Mouse (Mus musculus): ENCODE results near the gene Ccl5. TPM values are rescaled to one million over a fixed set of nuclear protein-coding genes. Genes with fewer than 3 reads are reported as not detected.
"Not testable (repeated sequence)": the region's sequence is repeated elsewhere in the genome, so short reads cannot be mapped to it uniquely, and the experiment has no call there.

The Ccl5 gene
- polyA plus RNA-seq, 1 experiment = 4.0 TPM

GRCm38 (mm10) chr11:83557074-83557473 lies 26.8 kb upstream of the Ccl5 start:
- Histone ChIP-seq H3K4me1 (ENCODE audit: control insufficient read depth, insufficient read depth, insufficient read length, low read length) (no peaks in the 10 kb centered on the region), H3K4me3 (ENCODE audit: insufficient read depth, low read depth, low read length) (no peak overlapping the region), H3K27ac (replicated peaks; ENCODE audit: low read depth, low read length) (no peak overlapping the region)

- Histone ChIP-seq H3K4me3 (ENCODE audit: insufficient read depth, low read depth, low read length) (no peak overlapping the region), H3K4me1 (ENCODE audit: control insufficient read depth, insufficient read depth, insufficient read length, low read length) (no peaks in the 10 kb centered on the region), H3K27ac (replicated peaks; ENCODE audit: low read depth, low read length) (no peak overlapping the region)
Observed at GRCm38 (mm10) chr11:83556085-83556781, 25.9 kb upstream of the Ccl5 start.

GRCm38 (mm10) chr11:83551668-83552067 lies 21.4 kb upstream of the Ccl5 start:
- Histone ChIP-seq H3K4me3 (ENCODE audit: insufficient read depth, low read depth, low read length) (no peak overlapping the region), H3K4me1 (ENCODE audit: control insufficient read depth, insufficient read depth, insufficient read length, low read length) (no peaks in the 10 kb centered on the region), H3K27ac (replicated peaks; ENCODE audit: low read depth, low read length) (no peak overlapping the region)

GRCm38 (mm10) chr11:83551037-83551436 lies 20.7 kb upstream of the Ccl5 start:
- H3K4me1 ChIP-seq (ENCODE audit: control insufficient read depth, insufficient read depth, insufficient read length, low read length); H3K27ac ChIP-seq (replicated peaks; ENCODE audit: low read depth, low read length); H3K4me3 ChIP-seq (ENCODE audit: insufficient read depth, low read depth, low read length): not testable (repeated sequence)

- H3K4me1 ChIP-seq (ENCODE audit: control insufficient read depth, insufficient read depth, insufficient read length, low read length) = no peaks in the 10 kb centered on the region
- H3K27ac ChIP-seq (replicated peaks; ENCODE audit: low read depth, low read length) = no peak overlapping the region
- H3K4me3 ChIP-seq (ENCODE audit: insufficient read depth, low read depth, low read length) = no peak overlapping the region
Observed at GRCm38 (mm10) chr11:83550186-83550632, 19.9 kb upstream of the Ccl5 start.

- no peaks in the 10 kb centered on the region for H3K4me1 ChIP-seq (ENCODE audit: control insufficient read depth, insufficient read depth, insufficient read length, low read length)
- no peak overlapping the region for H3K27ac ChIP-seq (replicated peaks; ENCODE audit: low read depth, low read length)
- no peak overlapping the region for H3K4me3 ChIP-seq (ENCODE audit: insufficient read depth, low read depth, low read length)
Observed at GRCm38 (mm10) chr11:83544214-83544613, 13.9 kb upstream of the Ccl5 start.

GRCm38 (mm10) chr11:83541415-83541814 lies 11.1 kb upstream of the Ccl5 start:
- no peak overlapping the region for H3K4me3 ChIP-seq (ENCODE audit: insufficient read depth, low read depth, low read length)
- H3K27ac ChIP-seq (replicated peaks; ENCODE audit: low read depth, low read length) = no peak overlapping the region
- no peaks in the 10 kb centered on the region for H3K4me1 ChIP-seq (ENCODE audit: control insufficient read depth, insufficient read depth, insufficient read length, low read length)

GRCm38 (mm10) chr11:83540931-83541330 lies 10.6 kb upstream of the Ccl5 start:
- H3K4me3 ChIP-seq (ENCODE audit: insufficient read depth, low read depth, low read length) = no peak overlapping the region
- no peaks in the 10 kb centered on the region for H3K4me1 ChIP-seq (ENCODE audit: control insufficient read depth, insufficient read depth, insufficient read length, low read length)

GRCm38 (mm10) chr11:83538705-83539314 lies 8.5 kb upstream of the Ccl5 start:
- Histone ChIP-seq H3K4me1 (ENCODE audit: control insufficient read depth, insufficient read depth, insufficient read length, low read length) (peaks cover 5% of the 10 kb centered on the region; the same call in 1 of the 2 replicates), H3K4me3 (ENCODE audit: insufficient read depth, low read depth, low read length) (no peak overlapping the region), H3K27ac (replicated peaks; ENCODE audit: low read depth, low read length) (no peak overlapping the region)

More at GRCm38 (mm10) chr11:83540931-83541330, 10.6 kb upstream of the Ccl5 start:
- H3K27ac ChIP-seq (replicated peaks; ENCODE audit: low read depth, low read length) = no peak overlapping the region

GRCm38 (mm10) chr11:83536831-83537230 lies 6.5 kb upstream of the Ccl5 start:
- Histone ChIP-seq H3K4me1 (ENCODE audit: control insufficient read depth, insufficient read depth, insufficient read length, low read length) (peaks cover 5% of the 10 kb centered on the region; the same call in 1 of the 2 replicates), H3K27ac (replicated peaks; ENCODE audit: low read depth, low read length) (no peak overlapping the region), H3K4me3 (ENCODE audit: insufficient read depth, low read depth, low read length) (no peak overlapping the region)

- Histone ChIP-seq H3K27ac (replicated peaks; ENCODE audit: low read depth, low read length) (no peak overlapping the region), H3K4me1 (ENCODE audit: control insufficient read depth, insufficient read depth, insufficient read length, low read length) (peaks cover 5% of the 10 kb centered on the region; the same call in 1 of the 2 replicates), H3K4me3 (ENCODE audit: insufficient read depth, low read depth, low read length) (peak overlapping the region; percentile 37)
Observed at GRCm38 (mm10) chr11:83534609-83535423, 4.5 kb upstream of the Ccl5 start.

- Histone ChIP-seq H3K27ac (replicated peaks; ENCODE audit: low read depth, low read length) (no peak overlapping the region), H3K4me1 (ENCODE audit: control insufficient read depth, insufficient read depth, insufficient read length, low read length) (peaks cover 5% of the 10 kb centered on the region; the same call in 1 of the 2 replicates), H3K4me3 (ENCODE audit: insufficient read depth, low read depth, low read length) (no peak overlapping the region; the same call in 1 of the 2 replicates)
Observed at GRCm38 (mm10) chr11:83534143-83534542, 3.8 kb upstream of the Ccl5 start.

GRCm38 (mm10) chr11:83533192-83533591 lies 2.9 kb upstream of the Ccl5 start:
- Histone ChIP-seq H3K4me1 (ENCODE audit: control insufficient read depth, insufficient read depth, insufficient read length, low read length) (peaks cover 5% of the 10 kb centered on the region; the same call in 1 of the 2 replicates), H3K27ac (replicated peaks; ENCODE audit: low read depth, low read length) (no peak overlapping the region), H3K4me3 (ENCODE audit: insufficient read depth, low read depth, low read length) (no peak overlapping the region)

GRCm38 (mm10) chr11:83529024-83529423 lies 1.3 kb downstream of the Ccl5 start:
- no peaks in the 10 kb centered on the region for H3K4me1 ChIP-seq (ENCODE audit: control insufficient read depth, insufficient read depth, insufficient read length, low read length)
- no peak overlapping the region for H3K27ac ChIP-seq (replicated peaks; ENCODE audit: low read depth, low read length)
- H3K4me3 ChIP-seq (ENCODE audit: insufficient read depth, low read depth, low read length) = no peak overlapping the region

- no peaks in the 10 kb centered on the region for H3K4me1 ChIP-seq (ENCODE audit: control insufficient read depth, insufficient read depth, insufficient read length, low read length)
- no peak within 1 kb of the TSS for H3K4me3 ChIP-seq (ENCODE audit: insufficient read depth, low read depth, low read length)
- no peak within 1 kb of the TSS for H3K27ac ChIP-seq (replicated peaks; ENCODE audit: low read depth, low read length)
Observed at GRCm38 (mm10) chr11:83522075-83522474, 8.2 kb downstream of the Ccl5 start, which contains the start of gene Heatr9. TSS of gene Heatr9 (minus strand) at chr11:83522175.

Data from brown adipose tissue, adult 24 weeks (tissue).